Mouse (Mus musculus): ENCODE measurements at regions not wholly inside any gene's neighbourhood (a gene's known extent, or its start where the extent isn't known, plus 50 kb on each side); places are given as distances from the start of the nearest gene placed in this dataset.

DNA sequence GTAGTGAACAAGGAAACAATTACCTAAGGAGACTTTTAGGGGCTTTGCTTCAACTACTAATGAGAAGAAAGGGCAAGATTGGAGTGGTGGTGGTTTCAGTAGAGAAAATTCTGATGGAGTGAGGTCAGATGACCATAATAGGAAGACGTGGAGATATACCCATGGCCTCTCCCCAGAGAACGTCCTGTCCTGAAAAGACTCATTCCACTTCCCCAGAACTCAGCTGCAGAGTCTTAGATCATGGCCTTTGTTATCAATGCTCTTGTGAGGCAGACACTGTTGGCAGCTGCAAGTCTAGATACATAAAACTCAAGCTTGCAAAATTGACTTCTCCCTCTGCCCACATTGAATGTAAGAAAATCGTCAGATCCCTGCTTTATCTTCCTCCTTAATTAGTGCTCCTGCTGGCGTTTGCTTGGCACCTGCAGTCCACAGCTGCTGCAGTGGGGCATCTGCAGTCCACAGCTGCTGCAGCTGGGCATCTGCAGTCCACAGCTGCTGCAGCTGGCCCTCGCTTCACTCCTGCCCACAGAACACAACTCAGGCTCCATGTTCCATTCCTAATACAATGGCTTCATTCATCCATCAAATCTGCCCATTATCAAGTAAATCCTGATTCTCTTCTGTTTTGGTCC lies 162.5 kb downstream of the Cxcl12 start:
- no peak for DNase-seq (ENCODE audit: low spot score)

DNA sequence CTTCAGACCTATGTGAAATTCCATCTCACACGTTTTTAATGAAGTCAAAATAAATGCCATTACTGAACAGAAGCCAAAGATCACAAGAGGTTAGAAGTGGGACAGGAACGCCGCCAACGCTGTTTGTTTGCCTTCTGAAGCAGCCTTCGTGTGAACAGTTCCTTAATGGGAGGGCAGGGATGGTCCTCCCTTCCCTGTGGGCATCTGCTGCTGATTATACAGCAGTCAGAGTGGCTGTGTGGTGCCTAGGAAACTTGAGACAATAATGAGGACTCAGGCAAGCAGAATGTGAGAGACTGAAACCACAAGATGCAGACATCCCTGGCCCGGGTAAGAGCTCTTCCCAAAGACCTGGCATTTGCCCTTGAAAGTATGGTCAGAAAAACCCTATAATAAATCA lies 164.3 kb downstream of the Cxcl12 start:
- DNase-seq (ENCODE audit: low spot score) = no peak

DNA sequence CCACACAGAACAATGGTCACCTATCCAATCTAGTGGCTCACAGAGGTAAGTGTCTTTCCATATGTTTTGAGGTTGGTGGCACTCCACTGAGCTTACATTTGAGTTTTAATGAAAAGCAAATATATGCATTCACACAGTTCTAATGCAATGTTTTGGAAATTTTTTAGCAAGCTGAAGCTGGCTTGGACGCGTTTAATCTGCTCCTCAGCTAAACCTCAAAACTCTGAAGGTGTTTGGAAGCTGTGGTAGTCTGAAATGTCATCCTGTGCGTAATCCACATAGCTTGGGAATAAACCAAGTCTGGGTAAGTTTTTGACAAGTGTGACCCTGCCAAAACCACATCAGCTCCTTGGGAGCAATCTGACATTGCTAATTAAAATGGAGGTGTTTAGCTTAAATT lies 173.8 kb downstream of the Cxcl12 start:
- no peak for DNase-seq (ENCODE audit: low spot score)

- no peak for DNase-seq (ENCODE audit: low spot score)
Measured at GRCm38 (mm10) chr6:117347356-117347755, 179.0 kb downstream of the Cxcl12 start.

DNA sequence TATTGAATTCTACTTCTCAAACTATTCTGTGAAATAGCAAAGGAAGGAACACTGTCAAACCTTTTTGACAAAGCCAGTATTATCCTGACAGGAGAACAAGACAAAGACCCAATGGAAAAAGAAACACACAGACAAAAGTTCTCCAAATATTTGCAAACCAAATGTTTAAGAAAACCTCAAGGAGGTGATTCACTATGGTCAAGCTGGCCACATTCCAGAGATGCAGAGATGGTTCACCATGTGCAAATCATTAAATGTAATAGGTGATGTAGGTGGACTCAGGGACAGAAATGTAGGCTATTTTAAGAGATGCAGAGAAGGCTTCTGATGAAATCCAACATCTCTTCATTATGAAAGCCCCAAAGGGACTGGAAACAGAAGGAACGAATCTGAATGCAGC lies 183.5 kb downstream of the Cxcl12 start:
- DNase-seq (ENCODE audit: low spot score) = no peak

DNA sequence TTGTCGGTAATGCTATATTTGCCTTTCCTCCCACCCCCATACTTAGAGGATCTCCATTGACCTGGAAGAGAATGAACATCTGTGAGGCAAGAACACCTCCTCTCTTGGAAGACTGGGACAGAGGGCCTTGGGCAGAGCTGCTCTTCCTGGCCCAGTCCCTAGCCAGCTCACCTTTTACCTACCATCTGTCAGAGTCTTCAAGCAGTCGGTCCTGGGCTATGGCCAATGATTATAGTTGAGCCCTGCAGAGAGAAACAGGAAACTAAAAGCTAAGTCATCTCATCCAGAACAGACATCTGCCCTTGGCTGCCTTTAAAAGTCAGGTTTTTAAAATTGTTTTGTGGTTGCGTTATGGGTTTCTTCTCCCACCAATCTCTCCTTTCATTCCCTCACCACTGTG lies 184.8 kb downstream of the Cxcl12 start:
- no peak for DNase-seq (ENCODE audit: low spot score)

GRCm38 (mm10) chr6:117356101-117356500 lies 187.8 kb downstream of the Cxcl12 start:
- DNase-seq (ENCODE audit: low spot score) = no peak

DNA sequence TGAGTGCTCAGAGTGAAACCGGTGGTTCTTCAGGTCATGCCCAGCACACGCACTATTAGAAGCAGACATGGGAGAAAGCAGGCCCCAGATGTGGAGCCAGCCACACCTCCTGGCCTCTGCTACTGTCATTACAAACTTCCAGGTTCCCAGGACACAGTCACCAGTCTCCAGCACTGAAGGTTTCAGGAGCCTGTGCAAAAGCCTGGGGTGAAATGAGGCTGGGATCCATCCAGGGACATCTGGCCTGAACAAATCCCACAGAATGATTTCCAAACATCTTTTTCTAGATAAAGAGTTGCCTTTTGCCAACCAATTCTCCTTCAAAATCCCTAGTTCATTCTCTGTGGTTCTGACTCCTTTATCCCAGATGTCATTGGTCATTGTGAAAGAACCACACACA lies 191.1 kb downstream of the Cxcl12 start:
- no peak for DNase-seq (ENCODE audit: low spot score)

DNA sequence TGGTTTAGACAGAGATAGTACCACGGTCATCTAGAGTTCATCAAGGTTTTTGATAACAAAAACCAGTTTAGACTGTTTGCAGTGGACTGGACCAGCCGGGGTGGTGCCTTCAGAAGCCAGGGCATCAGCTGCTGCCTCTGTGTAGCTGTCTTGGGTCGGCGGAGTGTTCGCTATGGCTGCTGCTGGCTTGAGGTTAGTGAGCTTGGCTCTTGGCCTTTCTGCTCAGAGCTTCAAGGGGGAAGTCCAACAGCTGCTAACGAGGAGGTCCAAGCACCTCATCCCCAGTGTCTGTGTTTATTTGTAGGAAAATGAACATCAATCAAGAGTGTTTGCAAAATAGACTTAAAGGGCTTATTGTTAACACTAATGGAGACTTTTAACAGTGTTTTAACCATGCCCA lies 198.2 kb downstream of the Cxcl12 start:
- DNase-seq (ENCODE audit: low spot score) = no peak

DNA sequence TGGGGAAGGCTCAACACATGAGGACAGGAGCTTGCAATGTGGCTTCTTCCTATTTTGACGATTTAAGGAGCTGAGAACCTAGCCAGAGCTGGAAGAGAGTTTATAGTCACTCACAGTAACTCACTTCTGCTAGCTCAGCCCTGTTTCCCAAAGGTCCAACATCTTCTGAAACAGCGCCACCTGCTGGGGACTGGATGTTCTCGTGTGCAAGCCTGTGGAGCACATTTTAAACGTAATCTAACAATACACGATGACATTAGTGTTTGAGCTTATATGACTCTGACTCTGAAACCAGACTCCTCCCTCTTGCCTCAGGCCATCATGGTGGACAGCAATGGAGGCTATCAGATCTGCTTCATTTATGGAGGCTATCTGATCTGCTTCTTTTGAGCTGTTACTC lies 207.7 kb downstream of the Cxcl12 start:
- no peak for DNase-seq (ENCODE audit: low spot score)

- no peak for DNase-seq (ENCODE audit: low spot score)
Measured at GRCm38 (mm10) chr6:117379904-117380303, 211.6 kb downstream of the Cxcl12 start.

GRCm38 (mm10) chr6:117390233-117390848 lies 222.0 kb downstream of the Cxcl12 start:
- no peak for DNase-seq (ENCODE audit: low spot score)

DNA sequence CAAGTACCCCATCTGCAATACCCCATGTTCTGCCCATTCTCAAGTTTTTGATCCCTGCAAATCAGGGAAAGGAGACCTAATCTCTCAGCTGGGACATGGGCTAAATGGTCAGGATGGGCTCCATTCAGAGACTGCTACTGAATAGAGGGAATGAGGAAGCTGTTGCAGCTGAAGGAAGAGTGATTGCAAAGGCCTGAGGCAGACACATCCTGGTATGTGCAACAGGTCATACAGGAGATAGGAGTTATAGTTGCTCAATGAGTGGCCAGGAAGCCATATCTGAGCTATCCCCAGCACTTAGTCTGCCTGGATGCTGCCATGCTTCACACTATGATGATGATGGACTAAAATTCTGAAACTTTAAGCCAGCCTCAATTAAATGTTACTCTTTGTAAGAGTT lies 225.1 kb downstream of the Cxcl12 start:
- no peak for DNase-seq (ENCODE audit: low spot score)

DNA sequence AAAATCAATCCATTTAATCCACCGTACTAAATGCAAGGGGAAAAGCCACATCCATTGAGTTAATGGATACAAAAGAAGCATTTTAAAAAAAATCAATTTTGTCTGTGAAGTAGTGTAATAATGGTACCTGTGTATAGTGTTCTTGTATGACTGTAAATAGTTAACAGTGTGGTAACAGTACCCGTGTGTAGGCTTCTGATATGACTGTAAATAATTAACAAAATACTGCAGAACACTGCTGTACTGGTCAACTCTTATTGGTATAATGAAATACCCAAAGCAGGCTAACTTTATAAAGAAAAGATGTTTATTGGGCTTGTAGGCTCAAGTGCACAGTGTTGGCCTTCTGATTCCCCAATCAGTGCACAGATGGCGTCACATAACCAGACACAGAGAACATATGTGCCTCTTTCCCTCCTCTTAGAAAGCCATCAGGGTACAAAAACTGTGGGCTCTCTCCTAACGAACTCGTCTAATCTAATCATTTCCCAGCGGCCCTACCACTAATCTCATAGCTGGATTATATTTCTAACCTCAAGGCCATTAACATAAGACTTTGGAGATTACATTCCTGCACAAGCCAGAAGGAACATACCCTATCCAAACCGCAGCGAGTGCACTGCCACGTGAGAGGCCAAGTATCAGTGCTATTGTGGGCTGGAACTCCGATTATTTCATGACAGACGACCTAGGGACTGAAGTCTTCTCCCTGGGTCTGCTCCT lies 237.4 kb downstream of the Cxcl12 start:
- DNase-seq (ENCODE audit: low spot score) = no peak

GRCm38 (mm10) chr6:117406312-117406595 lies 237.9 kb downstream of the Cxcl12 start:
- no peak for DNase-seq (ENCODE audit: low spot score)

DNA sequence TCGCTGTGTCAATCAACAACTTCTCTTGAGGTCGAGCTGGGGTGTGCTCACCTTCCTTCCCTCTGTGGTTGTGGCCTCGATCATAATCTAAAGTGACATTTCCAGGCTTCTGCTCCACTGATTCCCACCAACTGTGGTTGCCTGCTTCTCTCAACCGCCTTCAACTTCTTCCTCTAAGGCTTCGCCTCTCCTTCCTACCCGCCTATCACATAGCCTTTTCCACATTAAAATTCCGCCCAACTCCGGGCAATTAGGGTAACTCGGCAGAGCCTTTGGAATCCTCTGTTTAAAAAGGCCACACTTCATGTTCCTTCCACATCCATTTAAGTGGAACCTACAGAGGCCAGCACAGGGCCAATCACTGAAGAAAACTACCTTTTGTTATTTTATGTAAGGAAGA lies 238.4 kb downstream of the Cxcl12 start:
- DNase-seq (ENCODE audit: low spot score) = no peak

GRCm38 (mm10) chr6:117407206-117407858 lies 239.0 kb downstream of the Cxcl12 start:
- DNase-seq (ENCODE audit: low spot score) = no peak

DNA sequence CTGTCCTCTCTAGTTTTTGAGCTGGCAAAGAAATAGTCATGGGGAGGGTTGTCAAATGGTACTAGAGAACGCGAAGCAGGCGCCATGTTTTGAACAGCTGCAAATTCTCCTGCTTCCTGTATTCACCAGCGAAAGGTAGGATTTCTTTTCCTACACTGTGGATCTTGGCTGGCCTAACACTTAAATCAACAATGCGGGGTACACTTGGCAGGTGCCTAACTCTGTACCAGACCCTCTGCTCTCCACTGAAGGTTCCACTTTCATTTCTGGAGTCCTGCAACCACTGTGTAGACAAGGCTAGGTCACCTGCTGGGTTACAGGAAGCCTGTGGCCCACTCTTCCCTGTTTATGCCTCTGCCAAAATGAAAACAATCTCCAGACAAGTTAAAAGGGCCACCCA lies 239.6 kb downstream of the Cxcl12 start:
- no peak for DNase-seq (ENCODE audit: low spot score)

GRCm38 (mm10) chr6:117408971-117409783 lies 240.8 kb downstream of the Cxcl12 start:
- DNase-seq (ENCODE audit: low spot score) = no peak

GRCm38 (mm10) chr6:117414926-117415325 lies 246.6 kb downstream of the Cxcl12 start:
- no peak for DNase-seq (ENCODE audit: low spot score)

GRCm38 (mm10) chr6:117415901-117416300 lies 247.6 kb downstream of the Cxcl12 start:
- DNase-seq (ENCODE audit: low spot score) = no peak

GRCm38 (mm10) chr6:117416461-117416860 lies 248.1 kb downstream of the Cxcl12 start:
- DNase-seq (ENCODE audit: low spot score) = no peak
